Mouse (Mus musculus) spleen, postnatal 14 days (tissue): Measurements from ENCODE around the gene Sp110.
"Not testable (repeated sequence)": the region's sequence is repeated elsewhere in the genome, so short reads cannot be mapped to it uniquely, and the experiment has no call there.

Experiments used
- DNase-seq, 2 experiments: peaks; one replicate each; pipeline ENCODE4 v3.0.0; 2021 to 2022; ENCODE audit warnings: low spot score in 2 of 2

Sp110 gene

DNA sequence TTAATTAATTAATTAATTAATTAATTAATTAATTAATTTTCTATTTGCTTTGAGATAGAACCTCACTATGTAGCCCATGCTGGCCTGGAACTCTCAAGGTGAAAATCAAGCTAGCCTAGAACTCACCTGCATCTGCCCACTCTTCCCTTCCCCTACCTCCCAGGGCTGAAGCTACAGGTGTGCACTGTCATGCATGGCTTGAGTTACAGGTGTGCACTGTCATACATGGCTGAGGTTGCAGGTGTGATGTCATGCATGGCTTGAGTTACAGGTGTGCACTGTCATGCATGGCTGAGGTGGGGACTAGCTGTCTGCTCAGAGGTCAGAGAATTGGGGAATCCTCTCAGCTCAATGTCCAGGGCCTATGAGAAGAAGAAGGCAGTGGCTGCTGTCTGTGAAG is 52.2 kb downstream of the Sp110 start:
- DNase-seq: not testable (repeated sequence)

GRCm38 (mm10) chr1:85543818-85544217 is 54.8 kb downstream of the Sp110 start:
- not testable (repeated sequence) for DNase-seq

DNA sequence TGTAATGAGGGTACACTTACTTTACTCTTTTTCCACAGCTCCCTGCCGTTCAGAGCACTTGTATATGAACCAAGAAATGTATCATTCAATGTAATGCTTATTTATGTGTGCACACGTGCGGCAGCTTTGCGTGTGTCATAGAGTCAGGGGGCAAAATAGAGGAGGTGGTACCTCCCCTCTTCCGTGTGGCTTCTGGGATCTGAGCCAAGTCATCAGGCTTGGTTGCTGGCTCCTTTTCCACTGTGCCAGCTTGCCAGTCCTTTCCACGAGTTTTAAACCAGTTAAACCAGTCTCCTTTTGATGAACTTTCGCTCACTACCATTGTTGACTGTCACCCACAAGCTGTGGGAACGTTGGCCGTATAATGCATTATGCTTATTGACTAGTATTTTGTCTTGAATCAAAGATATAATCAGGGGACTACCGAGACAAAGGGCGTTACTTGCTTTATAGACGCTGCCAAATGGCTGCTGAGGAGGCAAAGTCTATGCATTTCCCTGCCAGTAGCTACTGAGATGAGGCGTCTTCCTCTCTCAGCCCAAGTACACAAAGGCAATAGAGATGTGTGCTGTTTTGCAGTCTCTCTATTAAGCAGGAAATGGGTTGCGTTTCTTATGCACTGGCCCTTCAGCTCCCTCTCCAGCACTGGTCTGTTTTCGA is 70.0 kb downstream of the Sp110 start:
- not testable (repeated sequence) for DNase-seq
